Mouse (Mus musculus) MEL (cell line): Measurements from ENCODE around the gene Ttll6.

ENCODE experiments used
- BHLHE40 ChIP-seq: IDR thresholded peaks from 2 replicates; pipeline ENCODE4 v1.6.1; 2012; ENCODE audit warnings: low read depth, mild to moderate bottlenecking, inconsistent platforms, low read length, improper control_type of control experiment, borderline replicate concordance
- CTCF ChIP-seq, 3 experiments: IDR thresholded peaks in 2 of 3; conservative IDR thresholded peaks in 1 of 3; 2 replicates each; pipeline ENCODE4 v1.5.1; 2011 to 2012; ENCODE audit warnings: low read length in 3 of 3, low read depth in 2 of 3, mild to moderate bottlenecking in 2 of 3, improper control_type of control experiment in 1 of 3, inconsistent platforms in 1 of 3, mixed read lengths in 1 of 3, moderate library complexity in 1 of 3; ENCODE audit not compliant: control insufficient read depth in 1 of 3, insufficient read depth in 1 of 3, poor library complexity in 1 of 3, severe bottlenecking in 1 of 3
- HCFC1 ChIP-seq: IDR thresholded peaks from 2 replicates; pipeline ENCODE4 v1.6.1; 2012; ENCODE audit warnings: low read depth, mild to moderate bottlenecking, inconsistent platforms, low read length, improper control_type of control experiment, moderate library complexity
- MAFK ChIP-seq: IDR thresholded peaks from 2 replicates; pipeline ENCODE4 v1.6.1; 2011; ENCODE audit warnings: low read depth, mild to moderate bottlenecking, low read length, improper control_type of control experiment, borderline replicate concordance
- MAZ ChIP-seq: IDR thresholded peaks from 2 replicates; pipeline ENCODE4 v1.6.1; 2012; ENCODE audit warnings: low read depth, mild to moderate bottlenecking, inconsistent platforms, low read length, improper control_type of control experiment
- NELFE ChIP-seq: IDR thresholded peaks from 2 replicates; pipeline ENCODE4 v1.6.1; 2011; ENCODE audit warnings: low read depth, low read length, improper control_type of control experiment
- POLR2A ChIP-seq, 2 experiments: IDR thresholded peaks; 2 replicates each; pipeline ENCODE4 v1.6.1; 2011 to 2012; ENCODE audit warnings: low read length in 2 of 2, mild to moderate bottlenecking in 2 of 2, control low read depth in 1 of 2, improper control_type of control experiment in 1 of 2, low read depth in 1 of 2, moderate library complexity in 1 of 2; ENCODE audit not compliant: control insufficient read depth in 1 of 2, insufficient read depth in 1 of 2, poor library complexity in 1 of 2
- SIN3A ChIP-seq: IDR thresholded peaks from 2 replicates; pipeline ENCODE4 v1.6.1; 2012; ENCODE audit warnings: low read length, improper control_type of control experiment, inconsistent platforms
- ZC3H11A ChIP-seq: IDR thresholded peaks from 2 replicates; pipeline ENCODE4 v1.6.1; 2012; ENCODE audit warnings: low read depth, mild to moderate bottlenecking, inconsistent platforms, low read length, improper control_type of control experiment
- ZKSCAN1 ChIP-seq: IDR thresholded peaks from 2 replicates; pipeline ENCODE4 v1.6.1; 2012; ENCODE audit warnings: low read depth, mild to moderate bottlenecking, inconsistent platforms, low read length, improper control_type of control experiment, moderate library complexity

DNA sequence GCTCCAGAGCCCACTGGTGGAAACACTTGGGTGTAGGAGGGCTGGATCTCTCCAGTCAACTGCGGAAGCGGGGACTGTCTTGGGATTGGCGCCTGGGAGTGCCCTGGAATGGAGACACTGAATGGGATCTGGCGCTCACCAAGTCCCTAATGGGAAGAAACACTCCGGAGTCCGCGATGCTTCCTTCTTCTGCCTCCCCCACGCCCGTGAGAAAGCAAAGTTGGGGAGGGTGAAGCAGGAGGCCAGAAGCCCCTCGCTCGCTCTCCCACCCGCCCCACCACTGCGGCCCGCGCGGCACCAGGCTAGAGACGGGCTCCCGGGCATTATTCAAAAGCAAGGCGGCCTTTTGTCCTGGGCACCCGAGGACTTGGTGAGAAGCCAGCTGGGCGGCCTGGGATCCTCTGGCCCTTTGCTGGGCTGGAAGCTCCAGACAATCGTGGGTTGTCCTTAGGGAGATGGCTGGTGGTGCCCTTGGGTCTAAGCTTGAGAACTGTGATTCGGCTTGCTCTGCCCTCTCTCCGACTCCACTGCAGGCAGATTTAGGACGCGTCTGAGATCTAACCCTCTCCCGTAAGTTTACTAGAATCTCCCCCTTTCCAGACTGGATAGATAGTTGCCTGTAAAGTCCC, 44.1 kb downstream of the Ttll6 start:
- TF ChIP-seq POLR2A (IDR thresholded peaks at IDR 0.05; ENCODE audit: control insufficient read depth in 1 of 2, insufficient read depth in 1 of 2, low read depth in 1 of 2, low read length in 2 of 2, poor library complexity in 1 of 2): no peak
- no peak for TF ChIP-seq MAZ
- TF ChIP-seq CTCF (IDR thresholded peaks at IDR 0.05 in 2 of 3, conservative IDR thresholded peaks at IDR 0.05 in 1 of 3; ENCODE audit: control insufficient read depth in 1 of 3, insufficient read depth in 1 of 3, low read depth in 2 of 3, low read length in 3 of 3, poor library complexity in 1 of 3, severe bottlenecking in 1 of 3): no peak
- no peak for TF ChIP-seq NELFE
- no peak for TF ChIP-seq ZC3H11A
- no peak for TF ChIP-seq SIN3A
- no peak for TF ChIP-seq HCFC1
- no peak for TF ChIP-seq BHLHE40
- no peak for TF ChIP-seq ZKSCAN1
- no peak for TF ChIP-seq MAFK
